Comparison of ENCODE assay signal across 9 mouse cellular contexts in genomic region chr10:43723615-43723937, GRCm38 (mm10).
DNase-seq lines count a peak whose midpoint lies in the region; ATAC-seq and TF ChIP-seq lines count a peak whose summit lies in the region.
"Had no signal": no experiment of that assay in that cellular context is flagged by ENCODE, and none has a peak within 500 bp of the region (broad histone marks: within the 10 kb centered on the region; RNA-seq: fewer than 3 reads in every experiment).

No protein-coding gene starts in this region.

- no peak for DNase-seq in layer of hippocampus, adult 2 months (ENCODE audit: low spot score in 2 of 2)
- no peak for DNase-seq in layer of hippocampus, postnatal 36 days
- DNase-seq in ovary, postnatal 36 days (ENCODE audit: low spot score): no peak
- no peak for DNase-seq in embryo, embryonic 10.5 days (ENCODE audit: low spot score)
- DNase-seq in gastrocnemius, postnatal 14 days: no peak

- H3K4me2 ChIP-seq in embryonic facial prominence, embryonic 13.5 days: peak overlapping the region; percentile 78
- peak overlapping the region; percentile 62 for H3K4me2 ChIP-seq in hindbrain, embryonic 15.5 days
- peak overlapping the region; percentile 80 for H3K4me2 ChIP-seq in midbrain, embryonic 15.5 days

- 1% methylated on average over 12 of the region's 12 CpGs for WGBS in embryonic facial prominence, embryonic 13.5 days
- WGBS in hindbrain, embryonic 15.5 days: under 1% methylated on average over 12 of the region's 12 CpGs
- under 1% methylated on average over 12 of the region's 12 CpGs for WGBS in midbrain, embryonic 15.5 days

- peak overlapping the region; percentile 62 for H3K9ac ChIP-seq in embryonic facial prominence, embryonic 13.5 days
- H3K9ac ChIP-seq in hindbrain, embryonic 15.5 days: peak overlapping the region; percentile 7
- peak overlapping the region; percentile 3; the same call in 1 of the 2 replicates for H3K9ac ChIP-seq in midbrain, embryonic 15.5 days

- no peak for ATAC-seq in embryonic facial prominence, embryonic 13.5 days (ENCODE audit: insufficient number of reproducible peaks, insufficient read depth, low FRiP score, low TSS enrichment, low read depth)
- ATAC-seq in hindbrain, embryonic 15.5 days (ENCODE audit: low FRiP score, low read depth): no peak
- ATAC-seq in midbrain, embryonic 15.5 days (replicated peaks): no peak

- TF ChIP-seq CTCF in layer of hippocampus, adult 2 months (conservative IDR thresholded peaks at IDR 0.05): no peak

- H3K27me3 ChIP-seq in embryonic facial prominence, embryonic 13.5 days: peaks cover 22% of the 10 kb centered on the region
- H3K27me3 ChIP-seq in hindbrain, embryonic 15.5 days: no peaks in the 10 kb centered on the region
- no peaks in the 10 kb centered on the region for H3K27me3 ChIP-seq in midbrain, embryonic 15.5 days (replicated peaks)

- peaks cover 35% of the 10 kb centered on the region for H3K4me1 ChIP-seq in embryonic facial prominence, embryonic 13.5 days
- peaks cover 22% of the 10 kb centered on the region for H3K4me1 ChIP-seq in hindbrain, embryonic 15.5 days (replicated peaks)
- H3K4me1 ChIP-seq in midbrain, embryonic 15.5 days: peaks cover 20% of the 10 kb centered on the region

- no peak overlapping the region for H3K27ac ChIP-seq in layer of hippocampus, adult 2 months
- peak overlapping the region; percentile 66 for H3K27ac ChIP-seq in embryonic facial prominence, embryonic 13.5 days
- peak overlapping the region; percentile 66 for H3K27ac ChIP-seq in hindbrain, embryonic 15.5 days (replicated peaks)
- H3K27ac ChIP-seq in midbrain, embryonic 15.5 days: peak overlapping the region; percentile 67; the same call in 1 of the 2 replicates

- H3K9me3 ChIP-seq in embryonic facial prominence, embryonic 13.5 days: no peaks in the 10 kb centered on the region
- H3K9me3 ChIP-seq in hindbrain, embryonic 15.5 days: no peaks in the 10 kb centered on the region
- no peaks in the 10 kb centered on the region for H3K9me3 ChIP-seq in midbrain, embryonic 15.5 days

- intact Hi-C loops in gastrocnemius, postnatal 14 days (cut with DNase I; ENCODE audit: low total_unique reads): no loop called here

- no peaks in the 10 kb centered on the region for H3K36me3 ChIP-seq in embryonic facial prominence, embryonic 13.5 days
- no peaks in the 10 kb centered on the region for H3K36me3 ChIP-seq in hindbrain, embryonic 15.5 days
- H3K36me3 ChIP-seq in midbrain, embryonic 15.5 days (replicated peaks): no peaks in the 10 kb centered on the region

- H3K4me3 ChIP-seq in layer of hippocampus, adult 2 months: peak overlapping the region; percentile 52
- peak overlapping the region; percentile 39 for H3K4me3 ChIP-seq in embryonic facial prominence, embryonic 13.5 days
- peak overlapping the region; percentile 25 for H3K4me3 ChIP-seq in hindbrain, embryonic 15.5 days
- peak overlapping the region; percentile 35 for H3K4me3 ChIP-seq in midbrain, embryonic 15.5 days
- H3K4me3 ChIP-seq: megakaryocyte, embryonic 14.5 days had no signal

Comparison
In these comparisons a context has a peak if more than half of its experiments do, and no peak if none do; other contexts are left out.
1. H3K9ac ChIP-seq: peak in every context shown above with its lines; median percentile 62 in embryonic facial prominence, embryonic 13.5 days; 7 in hindbrain, embryonic 15.5 days; 3 in midbrain, embryonic 15.5 days.